Mouse (Mus musculus): Measurements from ENCODE around the gene Tmem269.

DNA sequence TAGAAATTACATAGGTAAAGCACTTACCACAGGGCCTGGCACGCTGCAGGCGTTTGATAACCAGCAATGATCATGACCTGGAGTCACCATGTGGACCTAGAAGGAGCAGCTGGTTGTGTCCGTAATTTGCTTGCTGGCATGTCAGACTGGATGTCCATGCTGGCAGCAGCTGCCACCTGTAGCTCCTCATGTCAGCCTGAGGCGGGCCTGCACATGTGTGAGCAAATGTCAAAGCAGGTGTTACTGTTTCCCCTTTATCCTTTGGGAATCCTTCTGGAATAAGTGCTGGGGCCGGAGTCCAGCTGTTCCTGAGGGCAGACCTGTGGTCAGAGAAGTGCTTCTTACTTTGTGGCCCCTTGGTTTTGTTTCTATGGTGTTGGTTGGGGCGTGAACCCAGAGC, 19.9 kb downstream of the Tmem269 start:
- TF ChIP-seq CTCF (IDR thresholded peaks at IDR 0.05; ENCODE audit: low read depth, low read length) (no peak), TAL1 (conservative IDR thresholded peaks at IDR 0.05; ENCODE audit: low read depth, low read length) (no peak), GATA1 (IDR thresholded peaks at IDR 0.05; ENCODE audit: borderline replicate concordance, low read length) (no peak)
